Mouse (Mus musculus) lung, postnatal 0 days (tissue): ENCODE results near the gene Birc3. TPM values are rescaled to one million over a fixed set of nuclear protein-coding genes. Genes with fewer than 3 reads are reported as not detected.
A peak's percentile ranks its signal among the peaks of the same experiment; 100 is the strongest.

Source experiments
- ATAC-seq: fragments of 200-750 bp; cut with Nextera tagmentation; 2 replicates; pipeline ENCODE4 v1.8.0; 2017; ENCODE audit warnings: moderate library complexity
- DNase-seq: peaks from one replicate; pipeline ENCODE4 v3.0.0-alpha.2; 2016; ENCODE audit warnings: low spot score
- H3K27ac ChIP-seq: fragments of 300-500 bp; sonication (generic); 2 replicates; pipeline ENCODE4 v1.5.1; 2014; ENCODE audit warnings: antibody characterized with exemption, mild to moderate bottlenecking, low read length, mixed read lengths
- H3K27me3 ChIP-seq: fragments of 300-500 bp; sonication (generic); replicated peaks from 2 replicates; pipeline ENCODE4 v1.6.1; 2014; ENCODE audit warnings: low read length, mixed read lengths; ENCODE audit not compliant: insufficient read depth
- H3K36me3 ChIP-seq: fragments of 300-500 bp; sonication (generic); 2 replicates; pipeline ENCODE4 v1.6.1; 2014; ENCODE audit warnings: low read length, mixed read lengths; ENCODE audit not compliant: insufficient read depth
- H3K4me1 ChIP-seq: fragments of 300-500 bp; sonication (generic); 2 replicates; pipeline ENCODE4 v1.6.1; 2014; ENCODE audit warnings: antibody characterized with exemption, low read depth, low read length, mixed read lengths; ENCODE audit not compliant: insufficient read depth
- H3K4me2 ChIP-seq: fragments of 300-500 bp; sonication (generic); replicated peaks from 2 replicates; pipeline ENCODE4 v1.6.1; 2014; ENCODE audit warnings: low read depth, mild to moderate bottlenecking, low read length, moderate library complexity, mixed read lengths
- H3K4me3 ChIP-seq: fragments of 300-500 bp; sonication (generic); 2 replicates; pipeline ENCODE4 v1.5.1; 2014; ENCODE audit warnings: low read depth, low read length
- H3K9ac ChIP-seq: fragments of 300-500 bp; sonication (generic); replicated peaks from 2 replicates; pipeline ENCODE4 v1.6.1; 2014; ENCODE audit warnings: low read depth, mild to moderate bottlenecking
- H3K9me3 ChIP-seq: fragments of 300-500 bp; sonication (generic); 2 replicates; pipeline ENCODE4 v1.6.1; 2016; ENCODE audit warnings: low read length, mixed read lengths
- CTCF ChIP-seq: IDR thresholded peaks from 2 replicates; pipeline ENCODE4 v1.5.1; 2016; ENCODE audit warnings: antibody characterized with exemption, mild to moderate bottlenecking
- EP300 ChIP-seq: IDR thresholded peaks from 2 replicates; pipeline ENCODE4 v1.6.1; 2016; ENCODE audit warnings: antibody characterized with exemption, mild to moderate bottlenecking, control low read depth
- WGBS: fragments of 180-500 bp; shearing (Covaris S2); extraction: QIAGEN DNeasy Blood & Tissue Kit; methylation state at CpG from one replicate; pipeline ENCODE4 v1.1.7; 2014; 5-methylcytosine and 5-hydroxymethylcytosine counted together
- polyA plus RNA-seq: library from polyadenylated mRNA; unstranded; fragments of >200 nt; fragmentation: Nextera tagmentation; extraction: Ambion mirVana; gene quantifications from 2 replicates; pipeline ENCODE4 v1.2.1, GENCODE M21; 2015

Birc3 gene
- polyA plus RNA-seq, 1 experiment from 2014 or later, result 23.2 TPM

DNA sequence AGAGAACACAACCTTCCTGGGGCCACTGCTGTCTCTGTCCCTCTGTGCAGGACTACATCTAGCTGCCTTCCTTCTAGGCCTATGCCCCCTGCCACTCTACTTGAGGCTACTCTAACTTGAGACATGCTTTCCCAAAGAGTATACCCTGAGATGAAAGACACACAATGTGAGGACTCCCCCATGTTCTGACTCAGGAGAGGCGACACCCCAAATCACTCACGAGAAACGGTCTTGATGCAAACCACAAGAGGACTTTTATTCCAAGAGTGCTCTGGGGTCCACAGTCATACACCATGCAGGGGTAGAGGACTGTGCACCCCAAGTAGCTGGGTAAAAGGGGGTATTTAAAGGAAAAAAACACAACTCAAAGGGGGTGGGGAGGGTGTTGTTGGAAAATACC, 11.4 kb upstream of the Birc3 start:
- no peaks in the 10 kb centered on the region for H3K4me1 ChIP-seq
- no peak for ATAC-seq
- TF ChIP-seq CTCF (no peak), EP300 (no peak)
- H3K4me3 ChIP-seq, result no peak overlapping the region
- DNase-seq, result no peak
- no peak overlapping the region for H3K27ac ChIP-seq
- H3K9me3 ChIP-seq, result no peaks in the 10 kb centered on the region
- no peaks in the 10 kb centered on the region for H3K27me3 ChIP-seq
- H3K9ac ChIP-seq, result no peak overlapping the region
- H3K36me3 ChIP-seq, result no peaks in the 10 kb centered on the region
- H3K4me2 ChIP-seq, result no peak overlapping the region
- 98% methylated on average over 3 of the region's 3 CpGs for WGBS

- no peak for TF ChIP-seq EP300
- no peak for TF ChIP-seq CTCF
- WGBS, result 85% methylated on average over 1 of the region's 1 CpGs
- Histone ChIP-seq H3K36me3 (no peaks in the 10 kb centered on the region), H3K4me1 (no peaks in the 10 kb centered on the region), H3K4me2 (no peak overlapping the region), H3K27me3 (no peaks in the 10 kb centered on the region), H3K9me3 (no peaks in the 10 kb centered on the region), H3K4me3 (no peak overlapping the region), H3K27ac (no peak overlapping the region), H3K9ac (no peak overlapping the region)
- DNase-seq, result no peak
- ATAC-seq, result no peak
Measured at GRCm38 (mm10) chr9:7882304-7882865, 9.4 kb upstream of the Birc3 start.

DNA sequence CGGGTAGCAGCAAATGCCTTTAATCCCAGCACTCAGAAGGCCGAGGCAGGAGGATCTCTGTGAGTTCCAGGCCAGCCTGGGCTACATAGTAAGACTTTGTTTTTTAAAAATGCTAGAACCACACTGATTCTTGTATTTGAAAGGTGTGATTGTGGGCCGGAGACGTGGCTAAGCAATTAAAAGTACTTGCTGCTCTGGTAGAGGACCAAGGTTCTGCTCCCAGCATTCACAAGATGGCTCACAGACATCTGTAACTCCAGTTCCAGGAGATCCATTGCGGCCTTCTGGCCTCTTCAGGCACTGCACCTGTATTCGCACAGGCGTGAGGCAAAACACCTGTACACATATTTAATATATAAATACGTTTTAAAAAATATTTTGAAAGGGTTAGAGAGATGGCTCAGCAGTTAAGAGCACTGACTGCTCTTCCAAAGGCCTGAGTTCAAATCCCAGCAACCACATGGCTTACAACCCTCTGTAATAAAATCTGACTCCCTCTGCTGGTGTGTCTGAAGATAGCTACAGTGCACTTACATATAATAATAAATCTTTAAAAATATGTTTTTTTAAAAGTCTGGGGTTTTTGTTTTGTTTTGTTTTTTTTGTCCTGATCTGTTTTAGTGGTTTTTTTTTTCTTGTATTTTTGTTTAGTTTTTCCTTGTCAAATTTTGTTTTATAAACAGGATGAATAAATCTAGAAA, 675 bp upstream of the Birc3 start:
- H3K27ac ChIP-seq, result peak overlapping the region; percentile 91
- H3K4me2 ChIP-seq, result peak overlapping the region; percentile 82; the same call in 1 of the 2 replicates
- H3K4me3 ChIP-seq, result no peak overlapping the region; the same call in 1 of the 2 replicates
- H3K9ac ChIP-seq, result no peak overlapping the region
- peaks cover 4% of the 10 kb centered on the region for H3K4me1 ChIP-seq
- no peaks in the 10 kb centered on the region for H3K9me3 ChIP-seq
- no peaks in the 10 kb centered on the region for H3K36me3 ChIP-seq
- 91% methylated on average over 8 of the region's 8 CpGs for WGBS
- no peaks in the 10 kb centered on the region for H3K27me3 ChIP-seq
- ATAC-seq (no peak), DNase-seq (no peak)
- TF ChIP-seq CTCF (peak; percentile 21; the same call in 1 of the 2 replicates), EP300 (no peak)

GRCm38 (mm10) chr9:7872044-7872774, 777 bp downstream of the Birc3 start:
- Histone ChIP-seq H3K9ac (peak overlapping the region; percentile 63), H3K27me3 (no peaks in the 10 kb centered on the region), H3K27ac (peak overlapping the region; percentile 91), H3K4me1 (peaks cover 13% of the 10 kb centered on the region), H3K36me3 (no peaks in the 10 kb centered on the region), H3K9me3 (no peaks in the 10 kb centered on the region), H3K4me3 (peak overlapping the region; percentile 57), H3K4me2 (peak overlapping the region; percentile 82)
- ATAC-seq (peak; percentile 4), DNase-seq (peak; percentile 50)
- TF ChIP-seq EP300 (no peak), CTCF (no peak)
- WGBS, result 17% methylated on average over 21 of the region's 23 CpGs

DNA sequence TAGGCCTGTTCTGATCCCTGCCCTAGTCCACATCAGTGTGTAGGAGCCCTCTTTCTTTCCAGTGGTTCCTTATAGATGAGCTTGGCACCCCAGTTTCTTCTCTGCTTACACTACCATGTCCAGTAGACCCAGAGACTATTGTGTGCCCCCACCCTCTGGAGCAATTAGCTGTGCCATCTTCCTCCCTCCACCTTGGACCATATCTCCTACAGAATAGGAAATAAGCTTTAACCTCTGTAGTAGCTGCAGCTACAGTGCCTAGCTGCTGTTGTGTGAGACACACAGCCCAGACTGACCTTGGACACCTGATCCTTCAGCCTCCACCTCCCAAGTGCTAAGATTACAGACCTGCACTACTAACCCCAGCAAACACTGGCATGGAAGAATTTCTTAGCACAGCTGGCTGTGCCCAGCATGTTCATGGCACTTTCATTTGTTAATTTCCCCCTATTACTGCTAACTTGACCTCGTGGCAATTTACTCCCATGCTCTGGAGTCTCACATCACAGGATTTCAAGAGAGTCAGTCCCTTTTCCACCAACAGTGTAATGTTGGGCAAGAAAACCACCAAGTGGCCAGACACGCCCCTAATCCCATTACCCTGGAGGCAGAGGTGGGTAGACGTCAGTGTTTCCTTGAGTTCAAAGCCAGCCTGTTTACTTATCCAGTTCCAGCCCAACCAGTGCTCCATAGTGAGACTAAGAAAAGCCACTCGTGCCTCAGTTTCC, 1.5 kb downstream of the Birc3 start:
- peak; percentile 55 for DNase-seq
- 40% methylated on average over 4 of the region's 4 CpGs for WGBS
- Histone ChIP-seq H3K27me3 (no peaks in the 10 kb centered on the region), H3K27ac (peak overlapping the region; percentile 91), H3K4me2 (peak overlapping the region; percentile 82), H3K9me3 (no peaks in the 10 kb centered on the region), H3K4me3 (peak overlapping the region; percentile 57), H3K36me3 (no peaks in the 10 kb centered on the region), H3K9ac (no peak overlapping the region), H3K4me1 (peaks cover 13% of the 10 kb centered on the region)
- peak; percentile 21 for ATAC-seq
- TF ChIP-seq EP300, result no peak
- no peak for TF ChIP-seq CTCF
